Mouse (Mus musculus) liver, embryonic 15.5 days (tissue): ENCODE results near the gene Bmpr1b. TPM values are rescaled to one million over a fixed set of nuclear protein-coding genes. Genes with fewer than 3 reads are reported as not detected.

Source experiments
- ATAC-seq: fragments of 200-750 bp; cut with Nextera tagmentation; 2 replicates; pipeline ENCODE4 v1.8.0; 2017; ENCODE audit warnings: moderate number of reproducible peaks, mild to moderate bottlenecking, moderate library complexity; ENCODE audit not compliant: insufficient read depth
- H3K27ac ChIP-seq: fragments of 300-500 bp; sonication (generic); replicated peaks from 2 replicates; pipeline ENCODE4 v1.5.1; 2015; ENCODE audit warnings: mild to moderate bottlenecking, inconsistent platforms
- H3K27me3 ChIP-seq: fragments of 300-500 bp; sonication (generic); 2 replicates; pipeline ENCODE4 v1.6.1; 2015; ENCODE audit warnings: mild to moderate bottlenecking, inconsistent platforms
- H3K36me3 ChIP-seq: fragments of 300-500 bp; sonication (generic); replicated peaks from 2 replicates; pipeline ENCODE4 v1.6.1; 2015; ENCODE audit warnings: moderate library complexity, mild to moderate bottlenecking, inconsistent platforms
- H3K4me1 ChIP-seq: fragments of 300-500 bp; sonication (generic); replicated peaks from 2 replicates; pipeline ENCODE4 v1.6.1; 2015; ENCODE audit warnings: inconsistent platforms
- H3K4me2 ChIP-seq: fragments of 300-500 bp; sonication (generic); 2 replicates; pipeline ENCODE4 v1.6.1; 2015; ENCODE audit warnings: moderate library complexity, mild to moderate bottlenecking, inconsistent platforms
- H3K4me3 ChIP-seq: fragments of 300-500 bp; sonication (generic); replicated peaks from 2 replicates; pipeline ENCODE4 v1.5.1; 2015; ENCODE audit warnings: mild to moderate bottlenecking, inconsistent platforms
- H3K9ac ChIP-seq: fragments of 300-500 bp; sonication (generic); 2 replicates; pipeline ENCODE4 v1.6.1; 2015; ENCODE audit warnings: moderate library complexity, mild to moderate bottlenecking, inconsistent platforms
- H3K9me3 ChIP-seq: fragments of 300-500 bp; sonication (generic); replicated peaks from 2 replicates; pipeline ENCODE4 v1.6.1; 2016; ENCODE audit warnings: inconsistent platforms
- WGBS: fragments of 180-500 bp; shearing (Covaris S2); methylation state at CpG from one replicate; pipeline ENCODE4 v1.1.7; 2015; ENCODE audit warnings: mixed read lengths; ENCODE audit not compliant: insufficient replicate concordance; 5-methylcytosine and 5-hydroxymethylcytosine counted together
- polyA plus RNA-seq: library from polyadenylated mRNA; unstranded; fragments of >200 nt; fragmentation: Nextera tagmentation; extraction: Ambion mirVana; gene quantifications from 2 replicates; pipeline ENCODE4 v1.2.1, GENCODE M21; 2015

Gene Bmpr1b
- polyA plus RNA-seq, 1 experiment from 2014 or later: 0.12 TPM

DNA sequence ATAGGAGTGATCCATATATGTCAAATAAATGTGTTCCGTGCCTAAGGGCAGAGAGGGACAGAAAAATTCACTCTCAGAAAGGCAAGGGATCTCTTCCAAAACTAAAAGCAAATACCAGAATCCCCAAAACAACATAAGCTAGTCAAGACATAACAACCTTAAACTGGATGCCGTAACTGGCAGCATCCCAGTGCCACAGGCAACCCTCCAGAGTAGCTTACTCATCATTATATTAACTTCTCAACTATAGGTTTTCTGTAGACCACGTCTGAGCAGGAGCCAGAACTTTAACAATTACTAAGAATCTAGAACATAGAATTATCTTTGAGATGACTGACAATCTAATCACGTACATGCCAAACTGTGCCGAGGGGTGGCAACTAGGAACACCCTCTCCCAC, 128.9 kb downstream of the Bmpr1b start:
- ATAC-seq: no peak
- no peaks in the 10 kb centered on the region for H3K36me3 ChIP-seq
- no peak overlapping the region for H3K9ac ChIP-seq
- H3K27ac ChIP-seq: no peak overlapping the region
- H3K4me2 ChIP-seq: no peak overlapping the region
- 63% methylated on average over 5 of the region's 5 CpGs for WGBS
- H3K4me1 ChIP-seq: no peaks in the 10 kb centered on the region
- no peak overlapping the region for H3K4me3 ChIP-seq
- H3K9me3 ChIP-seq: no peaks in the 10 kb centered on the region
- H3K27me3 ChIP-seq: no peaks in the 10 kb centered on the region

GRCm38 (mm10) chr3:142034160-142034559, 135.1 kb downstream of the Bmpr1b start:
- ATAC-seq: no peak
- WGBS: 50% methylated on average over 4 of the region's 4 CpGs
- Histone ChIP-seq H3K9ac (no peak overlapping the region), H3K9me3 (no peaks in the 10 kb centered on the region), H3K4me1 (no peaks in the 10 kb centered on the region), H3K27ac (no peak overlapping the region), H3K4me2 (no peak overlapping the region), H3K36me3 (no peaks in the 10 kb centered on the region), H3K27me3 (no peaks in the 10 kb centered on the region), H3K4me3 (no peak overlapping the region)

- Histone ChIP-seq H3K4me1 (no peaks in the 10 kb centered on the region), H3K4me2 (no peak overlapping the region), H3K9me3 (no peaks in the 10 kb centered on the region), H3K9ac (no peak overlapping the region), H3K36me3 (no peaks in the 10 kb centered on the region), H3K4me3 (no peak overlapping the region), H3K27me3 (no peaks in the 10 kb centered on the region), H3K27ac (no peak overlapping the region)
- WGBS: 67% methylated on average over 7 of the region's 7 CpGs
- no peak for ATAC-seq
Measured at GRCm38 (mm10) chr3:142019716-142020115, 149.5 kb downstream of the Bmpr1b start.

DNA sequence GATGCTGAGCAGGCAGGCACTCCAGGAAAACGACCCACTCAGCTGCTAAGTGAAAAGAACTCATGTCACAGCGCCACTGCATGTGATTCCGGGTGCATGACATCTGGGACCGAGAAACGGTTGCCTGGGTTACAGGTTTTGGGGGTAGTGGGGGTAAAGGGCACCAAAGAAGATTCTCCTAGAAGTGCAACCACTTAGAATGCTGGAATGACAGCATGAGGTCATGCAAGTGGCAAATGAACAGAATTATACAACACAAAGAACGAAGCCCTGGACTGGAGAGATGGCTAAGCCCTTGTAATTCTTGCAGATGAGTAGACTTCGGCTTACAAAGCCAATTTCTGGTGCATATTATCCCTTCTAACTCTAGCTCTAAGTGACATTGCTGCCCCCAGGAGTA, 184.7 kb downstream of the Bmpr1b start:
- WGBS: 59% methylated on average over 7 of the region's 7 CpGs
- Histone ChIP-seq H3K4me3 (no peak overlapping the region), H3K27ac (no peak overlapping the region), H3K9ac (no peak overlapping the region), H3K27me3 (no peaks in the 10 kb centered on the region), H3K36me3 (no peaks in the 10 kb centered on the region), H3K9me3 (no peaks in the 10 kb centered on the region), H3K4me1 (no peaks in the 10 kb centered on the region), H3K4me2 (no peak overlapping the region)
- no peak for ATAC-seq

DNA sequence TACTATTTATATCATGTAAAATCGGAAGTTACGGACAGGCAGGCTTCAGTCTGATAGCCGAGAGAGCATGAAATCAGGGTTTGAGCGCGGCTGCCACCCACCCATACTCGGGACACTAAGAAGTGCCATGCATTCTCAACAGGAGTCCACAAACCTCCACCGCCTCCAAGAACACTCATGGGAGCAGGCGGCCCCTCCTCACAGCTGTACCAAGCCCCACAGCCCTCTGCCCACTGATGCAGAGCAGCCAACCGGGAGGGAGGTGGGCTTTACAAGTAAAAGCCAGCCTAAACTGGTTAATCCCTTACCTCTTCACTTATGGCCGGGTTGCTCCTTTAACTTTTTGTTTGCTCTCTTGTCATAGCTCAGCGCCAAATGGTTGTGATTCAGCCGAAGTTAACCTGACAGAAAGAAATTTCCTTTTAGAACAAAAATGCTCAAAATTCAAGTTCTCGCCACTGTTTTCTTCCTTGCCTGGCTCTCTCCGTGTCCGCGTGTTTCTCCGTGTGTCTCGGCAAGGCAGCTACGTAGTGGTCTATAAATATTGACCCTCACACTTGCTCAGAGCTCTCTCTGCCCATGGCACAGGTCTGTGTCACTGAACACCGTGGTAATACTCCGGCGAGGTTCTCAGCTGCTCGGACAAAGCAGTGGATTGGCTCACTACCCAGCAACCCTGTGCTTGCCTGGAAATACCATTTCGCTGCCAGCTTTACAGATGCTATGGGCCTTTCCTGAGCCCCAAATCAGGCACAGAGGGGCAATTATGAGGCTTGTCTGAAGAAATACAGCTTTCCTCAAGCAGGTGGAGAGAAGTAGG, 187.4 kb downstream of the Bmpr1b start:
- 68% methylated on average over 24 of the region's 24 CpGs for whole genome bisulfite sequencing
- Histone ChIP-seq H3K4me2 (no peak overlapping the region), H3K4me3 (no peak overlapping the region), H3K27me3 (no peaks in the 10 kb centered on the region), H3K36me3 (no peaks in the 10 kb centered on the region), H3K9ac (no peak overlapping the region), H3K27ac (no peak overlapping the region), H3K9me3 (no peaks in the 10 kb centered on the region), H3K4me1 (no peaks in the 10 kb centered on the region)
- ATAC-seq: no peak

- no peak for ATAC-seq
- Histone ChIP-seq H3K9me3 (no peaks in the 10 kb centered on the region), H3K4me3 (no peak overlapping the region), H3K4me2 (no peak overlapping the region), H3K27ac (no peak overlapping the region), H3K36me3 (no peaks in the 10 kb centered on the region), H3K27me3 (no peaks in the 10 kb centered on the region), H3K9ac (no peak overlapping the region), H3K4me1 (no peaks in the 10 kb centered on the region)
- 49% methylated on average over 4 of the region's 4 CpGs for WGBS
Measured at GRCm38 (mm10) chr3:141966244-141966643, 203.0 kb downstream of the Bmpr1b start.

- Histone ChIP-seq H3K4me1 (no peaks in the 10 kb centered on the region), H3K27me3 (no peaks in the 10 kb centered on the region), H3K9me3 (no peaks in the 10 kb centered on the region), H3K4me2 (no peak overlapping the region), H3K27ac (no peak overlapping the region), H3K4me3 (no peak overlapping the region), H3K36me3 (no peaks in the 10 kb centered on the region), H3K9ac (no peak overlapping the region)
- 49% methylated on average over 6 of the region's 6 CpGs for WGBS
- ATAC-seq: no peak
Measured at GRCm38 (mm10) chr3:141952931-141953330, 216.3 kb downstream of the Bmpr1b start.

DNA sequence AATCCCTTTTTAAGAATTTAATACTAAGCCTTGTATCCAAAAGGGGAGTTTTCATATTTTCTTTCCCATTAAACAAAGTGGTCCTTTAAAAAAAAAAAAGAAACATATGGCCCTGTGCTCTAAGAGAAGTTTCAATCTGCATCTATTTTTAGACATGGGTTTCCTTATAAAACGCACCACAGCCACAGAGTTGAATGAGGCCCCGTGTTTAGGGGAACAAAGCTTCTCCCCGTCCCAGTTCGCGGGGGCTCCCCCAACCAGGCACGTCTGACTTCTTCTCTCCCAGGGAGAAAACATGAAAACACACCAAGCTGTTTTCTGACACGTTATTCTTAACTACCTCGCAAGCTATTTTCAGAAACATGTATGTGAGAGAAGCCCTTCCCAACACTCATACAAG, 218.6 kb downstream of the Bmpr1b start:
- H3K27ac ChIP-seq: no peak overlapping the region
- WGBS: 27% methylated on average over 8 of the region's 8 CpGs
- no peaks in the 10 kb centered on the region for H3K4me1 ChIP-seq
- ATAC-seq: no peak
- no peak overlapping the region for H3K9ac ChIP-seq
- H3K4me3 ChIP-seq: no peak overlapping the region
- no peaks in the 10 kb centered on the region for H3K36me3 ChIP-seq
- H3K9me3 ChIP-seq: no peaks in the 10 kb centered on the region
- no peak overlapping the region for H3K4me2 ChIP-seq
- H3K27me3 ChIP-seq: no peaks in the 10 kb centered on the region

DNA sequence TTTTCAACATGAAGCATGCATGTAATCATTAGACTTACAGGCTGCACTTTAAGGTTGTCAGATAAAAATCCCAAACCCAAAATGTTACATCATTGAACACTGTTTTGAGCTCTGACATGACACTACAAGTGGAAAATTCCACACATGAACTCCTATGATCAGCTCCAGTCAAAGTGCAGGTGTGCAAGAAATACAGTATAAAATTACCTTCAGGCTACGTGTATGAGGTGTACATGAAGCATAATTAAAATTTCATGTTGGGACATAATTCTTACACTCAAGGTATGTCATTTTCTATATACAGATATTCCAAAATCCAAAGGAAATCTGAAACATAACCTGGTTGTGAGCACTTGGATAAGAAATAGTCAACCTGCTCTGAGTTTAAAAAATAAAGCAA, 220.7 kb downstream of the Bmpr1b start:
- no peak overlapping the region for H3K4me3 ChIP-seq
- ATAC-seq: no peak
- no peaks in the 10 kb centered on the region for H3K4me1 ChIP-seq
- no peak overlapping the region for H3K9ac ChIP-seq
- 41% methylated on average over 1 of the region's 1 CpGs for WGBS
- H3K4me2 ChIP-seq: no peak overlapping the region
- H3K36me3 ChIP-seq: no peaks in the 10 kb centered on the region
- no peaks in the 10 kb centered on the region for H3K9me3 ChIP-seq
- no peaks in the 10 kb centered on the region for H3K27me3 ChIP-seq
- no peak overlapping the region for H3K27ac ChIP-seq

DNA sequence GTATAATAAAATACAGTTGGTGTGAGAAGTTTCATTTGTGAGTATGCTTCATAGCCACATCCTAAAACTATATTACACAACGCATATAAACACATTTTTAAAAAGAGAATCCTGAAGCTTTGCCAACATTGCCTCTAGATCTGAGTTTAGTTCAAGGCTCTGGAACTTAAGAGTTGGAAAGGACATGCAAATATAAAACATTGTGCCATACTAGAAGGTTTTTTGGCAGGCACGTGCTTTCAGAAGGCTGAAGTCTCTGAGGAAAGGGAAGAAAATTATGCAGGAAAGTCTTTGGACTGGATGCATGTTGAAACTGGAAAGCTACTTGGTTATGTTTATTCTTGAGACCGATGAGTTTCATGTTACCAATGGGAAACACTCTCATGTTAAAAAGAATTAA, 221.1 kb downstream of the Bmpr1b start:
- Histone ChIP-seq H3K4me3 (no peak overlapping the region), H3K27ac (no peak overlapping the region), H3K4me2 (no peak overlapping the region), H3K36me3 (no peaks in the 10 kb centered on the region), H3K27me3 (no peaks in the 10 kb centered on the region), H3K9ac (no peak overlapping the region), H3K4me1 (no peaks in the 10 kb centered on the region), H3K9me3 (no peaks in the 10 kb centered on the region)
- WGBS: 55% methylated on average over 3 of the region's 3 CpGs
- ATAC-seq: no peak

DNA sequence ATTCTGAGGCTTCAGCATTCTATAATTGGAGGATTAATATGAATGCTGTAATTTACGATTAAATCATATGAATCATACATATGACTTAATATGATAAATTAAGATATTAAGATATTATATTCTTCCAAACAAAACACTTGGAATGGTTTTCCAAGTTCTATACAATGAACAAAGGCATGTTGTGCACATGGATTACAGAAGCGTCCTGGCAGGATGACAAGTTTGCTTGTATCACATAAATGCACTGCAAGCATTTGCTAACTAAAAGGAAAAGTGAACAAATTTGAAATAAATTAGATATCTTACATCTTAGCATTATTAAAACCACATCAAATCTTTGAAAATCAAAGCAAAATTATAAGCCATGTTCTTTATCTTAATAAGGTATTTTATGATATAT, 222.4 kb downstream of the Bmpr1b start:
- no peak for ATAC-seq
- no peaks in the 10 kb centered on the region for H3K4me1 ChIP-seq
- no peak overlapping the region for H3K9ac ChIP-seq
- no peak overlapping the region for H3K4me2 ChIP-seq
- no peak overlapping the region for H3K27ac ChIP-seq
- no peaks in the 10 kb centered on the region for H3K9me3 ChIP-seq
- H3K36me3 ChIP-seq: no peaks in the 10 kb centered on the region
- no peaks in the 10 kb centered on the region for H3K27me3 ChIP-seq
- WGBS: 63% methylated on average over 2 of the region's 2 CpGs
- H3K4me3 ChIP-seq: no peak overlapping the region

DNA sequence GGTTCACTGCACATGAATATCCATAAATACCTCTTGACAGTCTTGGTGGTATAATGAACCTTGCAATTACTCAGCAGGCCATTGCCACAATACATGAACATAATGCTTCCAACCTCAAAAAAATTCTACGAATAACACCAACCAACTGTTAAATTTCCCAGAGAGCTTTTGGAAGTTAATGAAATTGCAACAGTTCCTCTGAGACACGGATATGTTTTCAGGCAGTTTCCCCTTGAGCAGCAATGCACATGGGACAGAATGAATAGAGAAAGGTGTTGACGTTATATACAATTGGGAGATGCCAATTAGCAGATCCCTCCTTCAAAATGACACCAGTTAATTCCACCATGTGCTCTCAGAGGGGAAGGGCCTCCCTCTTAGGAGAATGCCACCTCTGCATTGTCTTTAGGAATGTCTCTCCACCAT, 225.9 kb downstream of the Bmpr1b start:
- no peak overlapping the region for H3K4me3 ChIP-seq
- H3K9me3 ChIP-seq: no peaks in the 10 kb centered on the region
- no peak for ATAC-seq
- no peaks in the 10 kb centered on the region for H3K4me1 ChIP-seq
- H3K27ac ChIP-seq: no peak overlapping the region
- H3K36me3 ChIP-seq: no peaks in the 10 kb centered on the region
- no peak overlapping the region for H3K4me2 ChIP-seq
- 52% methylated on average over 3 of the region's 3 CpGs for WGBS
- no peak overlapping the region for H3K9ac ChIP-seq
- H3K27me3 ChIP-seq: no peaks in the 10 kb centered on the region
